Mouse (Mus musculus) liver, embryonic 16.5 days (tissue): ENCODE results near the gene Cfap97. TPM values are rescaled to one million over a fixed set of nuclear protein-coding genes. Genes with fewer than 3 reads are reported as not detected.

Experiments used
- ATAC-seq: fragments of 200-750 bp; cut with Nextera tagmentation; 2 replicates; pipeline ENCODE4 v1.8.0; 2017; ENCODE audit warnings: low read depth, mild to moderate bottlenecking, moderate number of reproducible peaks, moderate library complexity
- H3K27ac ChIP-seq: fragments of 300-500 bp; sonication (generic); 2 replicates; pipeline ENCODE4 v1.5.1; 2014; ENCODE audit warnings: mild to moderate bottlenecking, low read length
- H3K27me3 ChIP-seq: fragments of 300-500 bp; sonication (generic); 2 replicates; pipeline ENCODE4 v1.6.1; 2014; ENCODE audit warnings: low read depth, low read length, mixed read lengths; ENCODE audit not compliant: control insufficient read depth, insufficient read depth
- H3K36me3 ChIP-seq: fragments of 300-500 bp; sonication (generic); 2 replicates; pipeline ENCODE4 v1.6.1; 2014; ENCODE audit warnings: mild to moderate bottlenecking; ENCODE audit not compliant: control insufficient read depth, insufficient read depth
- H3K4me1 ChIP-seq: fragments of 300-500 bp; sonication (generic); 2 replicates; pipeline ENCODE4 v1.6.1; 2014; ENCODE audit warnings: low read depth, low read length, mixed read lengths; ENCODE audit not compliant: control insufficient read depth
- H3K4me2 ChIP-seq: fragments of 300-500 bp; sonication (generic); 2 replicates; pipeline ENCODE4 v1.6.1; 2014; ENCODE audit warnings: low read depth, low read length, mixed read lengths
- H3K4me3 ChIP-seq: fragments of 300-500 bp; sonication (generic); 2 replicates; pipeline ENCODE4 v1.5.1; 2014; ENCODE audit warnings: low read depth, mild to moderate bottlenecking, low read length
- H3K9ac ChIP-seq: fragments of 300-500 bp; sonication (generic); 2 replicates; pipeline ENCODE4 v1.6.1; 2014; ENCODE audit warnings: low read depth, low read length
- H3K9me3 ChIP-seq: fragments of 300-500 bp; sonication (generic); replicated peaks from 2 replicates; pipeline ENCODE4 v1.6.1; 2016; ENCODE audit warnings: low read length; ENCODE audit not compliant: control insufficient read depth
- WGBS: fragments of 180-500 bp; shearing (Covaris S2); extraction: QIAGEN DNeasy Blood & Tissue Kit; methylation state at CpG from one replicate; pipeline ENCODE4 v1.1.7; 2014; ENCODE audit not compliant: insufficient replicate concordance; 5-methylcytosine and 5-hydroxymethylcytosine counted together
- polyA plus RNA-seq: library from polyadenylated mRNA; unstranded; fragments of >200 nt; fragmentation: Nextera tagmentation; extraction: Ambion mirVana; gene quantifications from 2 replicates; pipeline ENCODE4 v1.2.1, GENCODE M21; 2015

Gene Cfap97
- polyA plus RNA-seq, 1 experiment from 2014 or later: 6.9 TPM

DNA sequence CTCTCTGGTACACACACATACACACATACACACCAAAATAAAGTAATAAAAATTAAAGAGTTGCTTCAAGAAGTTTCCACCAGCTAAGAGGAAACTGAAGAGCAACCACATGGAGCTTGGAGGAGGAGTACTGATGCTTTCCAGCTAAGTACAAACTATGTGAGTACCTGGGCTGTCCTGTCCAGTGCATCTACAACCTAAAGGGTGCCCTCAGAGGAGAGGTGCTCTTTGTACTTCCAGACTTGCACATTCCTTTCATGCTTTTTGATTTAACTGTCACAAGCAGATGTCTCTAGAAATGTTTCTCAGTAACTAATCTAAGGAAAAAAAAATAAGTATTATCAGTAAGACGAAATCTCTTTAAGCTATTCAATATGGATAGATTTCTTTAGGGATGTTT is 14.2 kb upstream of the Cfap97 start:
- Histone ChIP-seq H3K36me3 (no peaks in the 10 kb centered on the region), H3K27ac (no peak overlapping the region), H3K4me1 (no peaks in the 10 kb centered on the region), H3K9ac (no peak overlapping the region), H3K4me3 (no peak overlapping the region), H3K9me3 (no peaks in the 10 kb centered on the region), H3K27me3 (no peaks in the 10 kb centered on the region), H3K4me2 (no peak overlapping the region)
- WGBS: 53% methylated on average over 1 of the region's 1 CpGs
- ATAC-seq: no peak

DNA sequence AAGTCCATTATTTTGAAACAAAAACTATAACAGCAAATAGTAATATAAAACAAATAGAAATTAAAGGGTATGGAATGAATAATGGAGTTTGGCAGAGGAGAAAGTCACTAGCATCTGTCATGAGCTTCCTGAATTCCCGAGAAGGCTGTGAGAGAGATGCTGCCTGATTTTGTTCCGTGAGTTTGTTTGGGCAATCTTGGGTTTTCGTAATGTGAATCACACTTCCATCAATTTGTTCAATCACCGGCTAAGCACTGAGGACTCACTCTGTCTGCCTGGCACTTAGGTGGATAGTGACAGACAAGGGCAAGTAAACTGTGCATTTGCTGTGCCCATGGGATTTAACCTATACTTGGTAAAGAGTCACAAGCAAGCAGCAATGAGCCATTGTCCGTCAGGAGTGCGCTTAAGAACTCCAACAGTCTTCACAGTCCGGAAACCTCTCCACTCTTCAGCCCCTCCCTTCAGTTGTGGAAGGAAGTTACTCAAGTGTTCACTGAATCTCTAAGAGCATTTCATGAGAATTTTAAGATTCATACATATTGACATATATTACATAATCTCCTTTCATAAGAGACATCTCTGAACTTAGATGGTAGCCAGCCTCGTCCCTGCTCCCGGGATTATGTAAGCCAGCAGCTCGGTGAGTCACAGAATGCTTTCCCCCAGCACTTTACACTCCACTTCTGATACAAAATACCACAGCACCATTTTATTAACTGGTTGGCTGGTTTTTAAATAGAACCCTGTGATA is 13.6 kb upstream of the Cfap97 start:
- no peak overlapping the region for H3K4me3 ChIP-seq
- no peaks in the 10 kb centered on the region; the same call in 1 of the 2 replicates for H3K4me1 ChIP-seq
- H3K27me3 ChIP-seq: no peaks in the 10 kb centered on the region
- no peak overlapping the region for H3K27ac ChIP-seq
- H3K9ac ChIP-seq: no peak overlapping the region
- no peak for ATAC-seq
- no peak overlapping the region for H3K4me2 ChIP-seq
- WGBS: 63% methylated on average over 10 of the region's 10 CpGs
- no peaks in the 10 kb centered on the region for H3K9me3 ChIP-seq
- no peaks in the 10 kb centered on the region for H3K36me3 ChIP-seq

- Histone ChIP-seq H3K4me3 (no peak overlapping the region), H3K9me3 (no peaks in the 10 kb centered on the region), H3K4me1 (peaks cover 7% of the 10 kb centered on the region), H3K27me3 (no peaks in the 10 kb centered on the region), H3K36me3 (no peaks in the 10 kb centered on the region), H3K9ac (no peak overlapping the region), H3K27ac (no peak overlapping the region), H3K4me2 (no peak overlapping the region)
- no peak for ATAC-seq
- WGBS: 67% methylated on average over 9 of the region's 9 CpGs
Observed at GRCm38 (mm10) chr8:46140376-46141120, 11.0 kb upstream of the Cfap97 start.

- no peak overlapping the region for H3K27ac ChIP-seq
- no peaks in the 10 kb centered on the region for H3K9me3 ChIP-seq
- H3K4me2 ChIP-seq: no peak overlapping the region
- no peak overlapping the region for H3K4me3 ChIP-seq
- H3K36me3 ChIP-seq: no peaks in the 10 kb centered on the region
- peaks cover 7% of the 10 kb centered on the region for H3K4me1 ChIP-seq
- no peak overlapping the region for H3K9ac ChIP-seq
- no peaks in the 10 kb centered on the region for H3K27me3 ChIP-seq
- ATAC-seq: no peak
- WGBS: 53% methylated on average over 3 of the region's 3 CpGs
Observed at GRCm38 (mm10) chr8:46141688-46142087, 9.9 kb upstream of the Cfap97 start.

DNA sequence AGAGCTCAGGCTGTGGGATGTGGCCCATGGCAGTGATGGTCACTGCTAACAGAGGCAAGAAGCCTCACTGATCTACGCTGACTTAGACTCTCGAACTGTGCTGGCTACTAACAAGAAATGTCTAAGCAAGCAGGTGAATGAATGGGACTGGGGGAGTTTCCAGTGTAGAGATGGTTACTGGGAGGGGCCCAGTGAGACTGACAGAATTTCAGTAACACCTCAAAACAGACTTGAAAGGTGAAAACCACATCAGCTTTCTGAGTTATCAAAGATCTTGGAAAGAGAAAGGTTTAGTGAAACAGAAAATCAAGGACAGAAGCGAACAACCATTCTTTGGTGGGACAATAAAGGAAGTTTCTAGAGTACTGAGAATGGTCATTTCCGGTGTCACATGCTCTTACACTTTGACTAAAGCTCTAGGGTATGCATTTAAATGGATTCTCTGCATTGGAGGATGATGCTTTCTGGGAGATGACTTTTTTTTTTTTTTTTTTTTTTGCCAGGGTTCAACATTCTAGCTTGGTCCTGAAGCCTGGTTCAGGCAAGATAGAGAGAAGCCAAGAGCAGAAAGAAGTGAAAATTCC is 9.0 kb upstream of the Cfap97 start:
- no peak overlapping the region for H3K9ac ChIP-seq
- no peaks in the 10 kb centered on the region for H3K36me3 ChIP-seq
- no peaks in the 10 kb centered on the region for H3K27me3 ChIP-seq
- ATAC-seq: no peak
- no peaks in the 10 kb centered on the region for H3K9me3 ChIP-seq
- H3K4me1 ChIP-seq: peaks cover 7% of the 10 kb centered on the region
- H3K4me3 ChIP-seq: no peak overlapping the region
- WGBS: 68% methylated on average over 4 of the region's 4 CpGs
- H3K27ac ChIP-seq: no peak overlapping the region
- no peak overlapping the region for H3K4me2 ChIP-seq

GRCm38 (mm10) chr8:46143470-46143869 is 8.1 kb upstream of the Cfap97 start:
- H3K9ac ChIP-seq: no peak overlapping the region
- WGBS: 37% methylated on average over 5 of the region's 5 CpGs
- no peak overlapping the region for H3K4me2 ChIP-seq
- no peaks in the 10 kb centered on the region for H3K36me3 ChIP-seq
- H3K27me3 ChIP-seq: no peaks in the 10 kb centered on the region
- no peak overlapping the region for H3K4me3 ChIP-seq
- H3K4me1 ChIP-seq: peaks cover 7% of the 10 kb centered on the region
- no peak for ATAC-seq
- H3K9me3 ChIP-seq: no peaks in the 10 kb centered on the region
- no peak overlapping the region for H3K27ac ChIP-seq

DNA sequence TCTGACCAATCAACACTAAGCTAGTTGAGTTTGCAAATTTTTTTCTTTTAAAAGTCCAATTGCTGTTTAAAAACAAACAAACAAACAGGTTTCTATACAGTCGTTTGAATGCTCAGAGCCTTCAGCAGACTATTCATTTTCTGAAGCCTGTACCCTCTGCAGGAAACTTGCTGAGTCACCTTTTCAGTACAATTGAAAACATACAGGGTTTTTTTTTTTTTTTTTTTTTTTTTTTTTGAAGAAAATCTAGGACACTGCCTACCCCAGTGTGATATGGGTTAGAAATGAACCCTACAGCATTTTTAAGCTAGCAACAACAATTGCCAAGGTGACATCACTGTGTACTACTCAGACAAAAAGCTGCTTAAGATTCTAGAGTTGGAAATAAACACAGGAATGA is 7.6 kb upstream of the Cfap97 start:
- Histone ChIP-seq H3K27me3 (no peaks in the 10 kb centered on the region), H3K4me1 (peaks cover 7% of the 10 kb centered on the region), H3K27ac (no peak overlapping the region), H3K4me2 (no peak overlapping the region), H3K9ac (no peak overlapping the region), H3K4me3 (no peak overlapping the region), H3K36me3 (no peaks in the 10 kb centered on the region), H3K9me3 (no peaks in the 10 kb centered on the region)
- 0 out of 2 replicates have a peak, but pooled peaks have one; percentile 16 for ATAC-seq
- WGBS: 10% methylated on average over 1 of the region's 1 CpGs

- Histone ChIP-seq H3K4me1 (peaks cover 13% of the 10 kb centered on the region), H3K36me3 (no peaks in the 10 kb centered on the region), H3K4me2 (no peak overlapping the region), H3K4me3 (no peak overlapping the region), H3K27ac (no peak overlapping the region), H3K9me3 (no peaks in the 10 kb centered on the region), H3K9ac (no peak overlapping the region), H3K27me3 (peaks cover 4% of the 10 kb centered on the region)
- WGBS: 42% methylated on average over 3 of the region's 3 CpGs
- ATAC-seq: no peak
Observed at GRCm38 (mm10) chr8:46146173-46146572, 5.4 kb upstream of the Cfap97 start.

DNA sequence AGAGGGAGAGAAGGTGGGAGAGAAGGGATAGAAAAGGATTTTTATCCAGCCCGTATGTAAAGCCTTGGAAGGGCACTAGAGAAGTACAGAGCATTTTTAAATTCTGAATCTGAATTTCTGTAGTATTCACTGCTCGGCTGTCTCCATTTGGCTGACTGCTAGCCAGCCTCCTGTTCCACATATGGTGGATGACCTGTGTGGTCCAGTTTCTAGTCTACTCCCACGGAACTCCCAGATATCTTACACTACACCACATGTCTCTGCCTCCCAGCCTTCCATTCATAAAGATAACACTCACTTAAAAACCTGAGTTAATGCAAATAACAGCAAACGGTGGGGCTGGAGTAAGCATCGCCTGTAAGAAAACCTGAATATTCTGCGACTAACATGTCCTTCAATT is 2.3 kb upstream of the Cfap97 start:
- WGBS: 71% methylated on average over 6 of the region's 6 CpGs

More for the DNA sequence above, 2.3 kb upstream of the Cfap97 start:
- Histone ChIP-seq H3K27ac (no peak overlapping the region), H3K36me3 (no peaks in the 10 kb centered on the region), H3K4me3 (no peak overlapping the region), H3K4me1 (peaks cover 17% of the 10 kb centered on the region), H3K27me3 (peaks cover 14% of the 10 kb centered on the region), H3K4me2 (no peak overlapping the region), H3K9ac (no peak overlapping the region), H3K9me3 (no peaks in the 10 kb centered on the region)
- no peak for ATAC-seq
